In the genomic region with DNA sequence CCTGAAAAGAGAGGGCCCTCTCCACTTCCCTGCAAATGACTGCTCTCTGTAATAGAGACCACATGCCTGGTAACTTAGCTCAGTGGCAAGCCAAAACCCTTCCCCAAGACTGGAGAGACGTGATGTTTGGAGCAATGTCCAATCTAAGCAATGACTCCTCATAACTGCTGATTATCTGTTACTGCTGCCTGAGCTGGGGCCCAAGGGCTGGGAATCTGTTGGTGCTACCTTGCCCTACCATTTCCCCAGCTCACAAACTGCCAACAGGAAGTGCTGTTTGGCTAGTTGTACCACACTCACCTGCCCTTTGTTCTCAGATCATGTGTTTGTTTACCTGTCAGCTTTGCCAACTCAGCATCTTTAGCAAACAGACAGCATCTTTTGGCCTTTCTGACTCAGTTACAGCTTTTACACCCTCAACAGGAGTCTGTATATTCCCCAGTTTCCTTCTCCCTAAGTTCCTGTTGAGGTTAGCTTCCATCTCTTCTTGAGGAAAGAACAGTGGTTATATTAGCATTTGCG, we compare ENCODE assay signal across 22 mouse cellular contexts.
"Had no signal": no experiment of that assay in that cellular context is flagged by ENCODE, and none has a peak within 500 bp of the region (broad histone marks: within the 10 kb centered on the region; RNA-seq: fewer than 3 reads in every experiment).

No protein-coding gene starts in this region.

- H3K27ac ChIP-seq: kidney, embryonic 15.5 days; layer of hippocampus, adult 2 months; limb, embryonic 10.5 days; limb, embryonic 13.5 days; liver, embryonic 14.5 days; lung, embryonic 15.5 days; midbrain, embryonic 10.5 days; midbrain, embryonic 13.5 days had no signal

- H3K9me3 ChIP-seq: kidney, embryonic 15.5 days; limb, embryonic 10.5 days; limb, embryonic 13.5 days; lung, embryonic 15.5 days; megakaryocyte, embryonic 14.5 days; midbrain, embryonic 10.5 days; midbrain, embryonic 13.5 days had no signal

- H3K9ac ChIP-seq: kidney, embryonic 15.5 days; limb, embryonic 13.5 days; liver, embryonic 14.5 days; liver, postnatal 0 days; lung, embryonic 15.5 days; midbrain, embryonic 13.5 days had no signal

- H3K27me3 ChIP-seq: kidney, embryonic 15.5 days; limb, embryonic 13.5 days; lung, embryonic 15.5 days; megakaryocyte, embryonic 14.5 days; midbrain, embryonic 13.5 days had no signal

- DNase-seq: kidney, adult 8-10 months; kidney, postnatal 10 days; kidney, postnatal 4 days; layer of hippocampus, adult 9-11 months; liver; liver, postnatal 0 days; lung, postnatal 10 days; lung, postnatal 36 days; right cerebral cortex, adult 18-20 months; right cerebral cortex, postnatal 14 days; thymus, adult 18-20 months; thymus, postnatal 36 days had no signal

- H3K4me1 ChIP-seq: limb, embryonic 10.5 days; midbrain, embryonic 13.5 days had no signal

- H3K4me2 ChIP-seq: kidney, embryonic 15.5 days; limb, embryonic 13.5 days; lung, embryonic 15.5 days; midbrain, embryonic 13.5 days had no signal

- H3K4me3 ChIP-seq: kidney, embryonic 15.5 days; layer of hippocampus, adult 2 months; limb, embryonic 10.5 days; limb, embryonic 13.5 days; lung, embryonic 15.5 days; megakaryocyte, embryonic 14.5 days; midbrain, embryonic 10.5 days; midbrain, embryonic 13.5 days had no signal

- ATAC-seq: liver, postnatal 0 days; midbrain, embryonic 13.5 days; midbrain, embryonic 16.5 days had no signal
